Mouse (Mus musculus): ENCODE measurements around the gene Rhbdf1. TPM values are rescaled to one million over a fixed set of nuclear protein-coding genes. Genes with fewer than 3 reads are reported as not detected.

Gene Rhbdf1
- polyA plus RNA-seq (2016; fragmentation: Nextera tagmentation; extraction: Ambion mirVana): 32.8 and 33.1 TPM in 2 replicates

GRCm38 (mm10) chr11:32221951-32222409, at the start of gene Rhbdf1:
TSS of gene Rhbdf1 (minus strand) at chr11:32222300.
- no peaks in the 10 kb centered on the region for H3K9me3 ChIP-seq (replicated peaks)
- under 1% methylated on average over 61 of the region's 72 CpGs for WGBS
- H3K4me2 ChIP-seq (replicated peaks): peak within 1 kb of the TSS; percentile 99
- H3K9ac ChIP-seq: peak within 1 kb of the TSS; percentile 80
- peak within 1 kb of the TSS; percentile 79 for H3K27ac ChIP-seq
- H3K27me3 ChIP-seq: peaks cover 42% of the 10 kb centered on the region
- H3K36me3 ChIP-seq: no peaks in the 10 kb centered on the region
- 0 out of 2 replicates have a peak, but pooled peaks have one; percentile 11 for ATAC-seq (ENCODE audit: low FRiP score)
- peaks cover 53% of the 10 kb centered on the region for H3K4me1 ChIP-seq
- peak within 1 kb of the TSS; percentile 73 for H3K4me3 ChIP-seq

- no peak overlapping the region for H3K27ac ChIP-seq
- 0 out of 2 replicates have a peak, but pooled peaks cover 2% of the 10 kb centered on the region for H3K27me3 ChIP-seq
- H3K9ac ChIP-seq: no peak overlapping the region
- 38% methylated on average over 4 of the region's 4 CpGs for WGBS
- no peaks in the 10 kb centered on the region for H3K36me3 ChIP-seq
- H3K4me1 ChIP-seq: peaks cover 10% of the 10 kb centered on the region
- no peak for ATAC-seq (ENCODE audit: low FRiP score)
- no peak overlapping the region for H3K4me2 ChIP-seq (replicated peaks)
- H3K9me3 ChIP-seq (replicated peaks): no peaks in the 10 kb centered on the region
- H3K4me3 ChIP-seq: no peak overlapping the region
Measured at GRCm38 (mm10) chr11:32271178-32271577, 49.1 kb upstream of the Rhbdf1 start.

- Histone ChIP-seq H3K4me3 (no peak overlapping the region), H3K9ac (no peak overlapping the region), H3K4me1 (peaks cover 15% of the 10 kb centered on the region), H3K36me3 (no peaks in the 10 kb centered on the region), H3K9me3 (replicated peaks) (no peaks in the 10 kb centered on the region), H3K27ac (no peak overlapping the region), H3K27me3 (no peaks in the 10 kb centered on the region), H3K4me2 (replicated peaks) (no peak overlapping the region)
- 82% methylated on average over 5 of the region's 5 CpGs for WGBS
- ATAC-seq (ENCODE audit: low FRiP score): no peak
Measured at GRCm38 (mm10) chr11:32268952-32269351, 46.9 kb upstream of the Rhbdf1 start.

GRCm38 (mm10) chr11:32267964-32268363, 45.9 kb upstream of the Rhbdf1 start:
- Histone ChIP-seq H3K27me3 (no peaks in the 10 kb centered on the region), H3K4me2 (replicated peaks) (peak overlapping the region; percentile 56), H3K9me3 (replicated peaks) (no peaks in the 10 kb centered on the region), H3K9ac (peak overlapping the region; percentile 87), H3K4me1 (peaks cover 15% of the 10 kb centered on the region), H3K36me3 (no peaks in the 10 kb centered on the region), H3K4me3 (peak overlapping the region; percentile 69), H3K27ac (peak overlapping the region; percentile 97; the same call in 1 of the 2 replicates)
- peak; percentile 42 for ATAC-seq (ENCODE audit: low FRiP score)
- 21% methylated on average over 5 of the region's 5 CpGs for WGBS

- Histone ChIP-seq H3K27me3 (no peaks in the 10 kb centered on the region), H3K4me3 (peak within 1 kb of the TSS; percentile 69), H3K9ac (peak within 1 kb of the TSS; percentile 87), H3K36me3 (0 out of 2 replicates have a peak, but pooled peaks cover 4% of the 10 kb centered on the region), H3K4me2 (replicated peaks) (peak within 1 kb of the TSS; percentile 56), H3K4me1 (peaks cover 15% of the 10 kb centered on the region), H3K27ac (peak within 1 kb of the TSS; percentile 97), H3K9me3 (replicated peaks) (no peaks in the 10 kb centered on the region)
- peak; percentile 99 for ATAC-seq (ENCODE audit: low FRiP score)
- under 1% methylated on average over 54 of the region's 54 CpGs for WGBS
Measured at GRCm38 (mm10) chr11:32267188-32267884, 45.2 kb upstream of the Rhbdf1 start, which contains the start of gene Nprl3. TSS of gene Nprl3 (minus strand) at chr11:32267707.

- H3K27me3 ChIP-seq: no peaks in the 10 kb centered on the region
- peak overlapping the region; percentile 56 for H3K4me2 ChIP-seq (replicated peaks)
- H3K9me3 ChIP-seq (replicated peaks): no peaks in the 10 kb centered on the region
- 0 out of 2 replicates have a peak, but pooled peaks cover 4% of the 10 kb centered on the region for H3K36me3 ChIP-seq
- 31% methylated on average over 6 of the region's 6 CpGs for WGBS
- H3K4me3 ChIP-seq: peak overlapping the region; percentile 69
- peak; percentile 5; the same call in 1 of the 2 replicates for ATAC-seq (ENCODE audit: low FRiP score)
- peak overlapping the region; percentile 97 for H3K27ac ChIP-seq
- H3K9ac ChIP-seq: peak overlapping the region; percentile 87
- H3K4me1 ChIP-seq: peaks cover 15% of the 10 kb centered on the region
Measured at GRCm38 (mm10) chr11:32266776-32267175, 44.7 kb upstream of the Rhbdf1 start.

GRCm38 (mm10) chr11:32266194-32266593, 44.1 kb upstream of the Rhbdf1 start:
- WGBS: 94% methylated on average over 6 of the region's 6 CpGs
- H3K4me1 ChIP-seq: peaks cover 15% of the 10 kb centered on the region
- H3K27me3 ChIP-seq: no peaks in the 10 kb centered on the region
- 0 out of 2 replicates have a peak, but pooled peaks cover 4% of the 10 kb centered on the region for H3K36me3 ChIP-seq
- H3K4me2 ChIP-seq (replicated peaks): no peak overlapping the region
- no peaks in the 10 kb centered on the region for H3K9me3 ChIP-seq (replicated peaks)
- no peak overlapping the region for H3K9ac ChIP-seq
- H3K4me3 ChIP-seq: no peak overlapping the region
- no peak overlapping the region for H3K27ac ChIP-seq
- no peak for ATAC-seq (ENCODE audit: low FRiP score)

- H3K36me3 ChIP-seq: peaks cover 11% of the 10 kb centered on the region; the same call in 1 of the 2 replicates
- no peak overlapping the region for H3K27ac ChIP-seq
- H3K27me3 ChIP-seq: no peaks in the 10 kb centered on the region
- no peak overlapping the region for H3K9ac ChIP-seq
- H3K9me3 ChIP-seq (replicated peaks): no peaks in the 10 kb centered on the region
- no peak overlapping the region for H3K4me2 ChIP-seq (replicated peaks)
- peaks cover 15% of the 10 kb centered on the region for H3K4me1 ChIP-seq
- 93% methylated on average over 3 of the region's 3 CpGs for WGBS
- ATAC-seq (ENCODE audit: low FRiP score): no peak
- H3K4me3 ChIP-seq: no peak overlapping the region
Measured at GRCm38 (mm10) chr11:32265117-32265738, 43.1 kb upstream of the Rhbdf1 start.

GRCm38 (mm10) chr11:32262674-32263415, 40.7 kb upstream of the Rhbdf1 start:
- no peak for ATAC-seq (ENCODE audit: low FRiP score)
- no peaks in the 10 kb centered on the region for H3K9me3 ChIP-seq (replicated peaks)
- H3K4me1 ChIP-seq: peaks cover 10% of the 10 kb centered on the region
- peak overlapping the region; percentile 14; the same call in 1 of the 2 replicates for H3K27ac ChIP-seq
- no peak overlapping the region for H3K9ac ChIP-seq
- H3K36me3 ChIP-seq: peaks cover 14% of the 10 kb centered on the region; the same call in 1 of the 2 replicates
- 80% methylated on average over 10 of the region's 10 CpGs for WGBS
- no peak overlapping the region for H3K4me3 ChIP-seq
- H3K27me3 ChIP-seq: no peaks in the 10 kb centered on the region
- no peak overlapping the region for H3K4me2 ChIP-seq (replicated peaks)

GRCm38 (mm10) chr11:32256566-32256965, 34.5 kb upstream of the Rhbdf1 start:
- Histone ChIP-seq H3K9me3 (replicated peaks) (no peaks in the 10 kb centered on the region), H3K36me3 (peaks cover 27% of the 10 kb centered on the region), H3K4me3 (no peak overlapping the region), H3K27me3 (no peaks in the 10 kb centered on the region), H3K4me1 (no peaks in the 10 kb centered on the region), H3K9ac (no peak overlapping the region), H3K27ac (no peak overlapping the region), H3K4me2 (replicated peaks) (no peak overlapping the region)
- WGBS: 87% methylated on average over 3 of the region's 3 CpGs
- no peak for ATAC-seq (ENCODE audit: low FRiP score)

- Histone ChIP-seq H3K36me3 (peaks cover 31% of the 10 kb centered on the region), H3K4me2 (replicated peaks) (no peak overlapping the region), H3K27me3 (no peaks in the 10 kb centered on the region), H3K9ac (no peak overlapping the region), H3K4me3 (no peak overlapping the region), H3K4me1 (no peaks in the 10 kb centered on the region), H3K9me3 (replicated peaks) (no peaks in the 10 kb centered on the region), H3K27ac (no peak overlapping the region)
- 88% methylated on average over 1 of the region's 1 CpGs for WGBS
- no peak for ATAC-seq (ENCODE audit: low FRiP score)
Measured at GRCm38 (mm10) chr11:32256146-32256545, 34.0 kb upstream of the Rhbdf1 start.

- no peak overlapping the region for H3K9ac ChIP-seq
- no peaks in the 10 kb centered on the region for H3K4me1 ChIP-seq
- no peaks in the 10 kb centered on the region for H3K9me3 ChIP-seq (replicated peaks)
- WGBS: 97% methylated on average over 1 of the region's 1 CpGs
- no peaks in the 10 kb centered on the region for H3K27me3 ChIP-seq
- H3K36me3 ChIP-seq: peaks cover 47% of the 10 kb centered on the region
- no peak overlapping the region for H3K4me2 ChIP-seq (replicated peaks)
- H3K4me3 ChIP-seq: no peak overlapping the region
- no peak overlapping the region for H3K27ac ChIP-seq
- ATAC-seq (ENCODE audit: low FRiP score): no peak
Measured at GRCm38 (mm10) chr11:32253121-32253520, 31.0 kb upstream of the Rhbdf1 start.

Data from hindbrain, embryonic 12.5 days (tissue).